Comparison of ENCODE assay signal across 23 mouse cellular contexts in genomic region chr7:127516344-127516743, GRCm38 (mm10). TPM values are rescaled to one million over a fixed set of nuclear protein-coding genes. Genes with fewer than 3 reads are reported as not detected.
DNase-seq lines count a peak whose midpoint lies in the region; ATAC-seq and TF ChIP-seq lines count a peak whose summit lies in the region.
"Had no signal": no experiment of that assay in that cellular context is flagged by ENCODE, and none has a peak within 500 bp of the region (broad histone marks: within the 10 kb centered on the region; RNA-seq: fewer than 3 reads in every experiment).

No protein-coding gene starts in this region.

- peaks cover 11% of the 10 kb centered on the region for H3K4me1 ChIP-seq in heart, embryonic 11.5 days (ENCODE audit: control insufficient read depth, insufficient read depth, low read length)
- H3K4me1 ChIP-seq in ES-E14 (ENCODE audit: control insufficient read depth in 2 of 2, insufficient read depth in 2 of 2, low read length in 2 of 2, poor library complexity in 1 of 2): peaks cover 0 to 5% of the 10 kb centered on the region in 2 experiments; a peak in 3 of 4 replicates

- no peaks in the 10 kb centered on the region for H3K9me3 ChIP-seq in heart, embryonic 11.5 days (replicated peaks; ENCODE audit: control insufficient read depth, low read length)
- H3K9me3 ChIP-seq in ES-E14 (ENCODE audit: control insufficient read depth, insufficient read depth, low read depth, low read length): no peaks in the 10 kb centered on the region
- H3K9me3 ChIP-seq: embryonic facial prominence, embryonic 13.5 days; embryonic facial prominence, embryonic 15.5 days; forebrain, embryonic 10.5 days; forebrain, embryonic 12.5 days; G1E had no signal

- ATAC-seq in heart, embryonic 11.5 days (replicated peaks; ENCODE audit: insufficient number of reproducible peaks, low FRiP score, low TSS enrichment): no peak
- no peak for ATAC-seq in cerebellum, adult (ENCODE audit: insufficient number of reproducible peaks, low FRiP score, low TSS enrichment)
- ATAC-seq: activated CD4-positive, CD25-positive, alpha-beta regulatory T cell, adult 4 months; forebrain, embryonic 14.5 days; forebrain, embryonic 16.5 days; Patski had no signal

- in situ Hi-C loops in ES-E14 (cut with MboI; ENCODE audit: low sequenced_read_pairs in 2 of 2, unreplicated experiment in 2 of 2): no loop called here

- whole genome bisulfite sequencing in heart, embryonic 11.5 days (ENCODE audit: insufficient replicate concordance): 92% methylated on average over 6 of the region's 7 CpGs

- H3K36me3 ChIP-seq in heart, embryonic 11.5 days (ENCODE audit: control insufficient read depth, insufficient read depth, low read length): peaks cover 25% of the 10 kb centered on the region
- peaks cover 23% of the 10 kb centered on the region for H3K36me3 ChIP-seq in ES-E14 (ENCODE audit: control insufficient read depth, insufficient read depth, low read length, poor library complexity, severe bottlenecking)

- no peak overlapping the region for H3K4me3 ChIP-seq in heart, embryonic 11.5 days (ENCODE audit: low read depth, low read length)
- H3K4me3 ChIP-seq in ES-E14 (ENCODE audit: insufficient read depth in 1 of 2, low read depth in 1 of 2, low read length in 2 of 2, poor library complexity in 1 of 2, severe bottlenecking in 1 of 2): no peak overlapping the region
- H3K4me3 ChIP-seq: embryonic facial prominence, embryonic 13.5 days; embryonic facial prominence, embryonic 15.5 days; erythroblast, embryonic 14.5 days; forebrain, embryonic 10.5 days; forebrain, embryonic 12.5 days had no signal

- H3K27ac ChIP-seq in heart, embryonic 11.5 days (ENCODE audit: low read depth, low read length): no peak overlapping the region
- H3K27ac ChIP-seq in ES-E14 (ENCODE audit: insufficient read depth, low read depth, low read length, poor library complexity, severe bottlenecking): no peak overlapping the region; the same call in 1 of the 2 replicates
- H3K27ac ChIP-seq: embryonic facial prominence, embryonic 13.5 days; embryonic facial prominence, embryonic 15.5 days; forebrain, embryonic 10.5 days; forebrain, embryonic 12.5 days had no signal

- H3K9ac ChIP-seq in heart, embryonic 11.5 days (ENCODE audit: low read depth, low read length): no peak overlapping the region
- no peak overlapping the region for H3K9ac ChIP-seq in ES-E14 (ENCODE audit: insufficient read depth, low read depth, low read length, poor library complexity, severe bottlenecking)
- H3K9ac ChIP-seq: embryonic facial prominence, embryonic 13.5 days; embryonic facial prominence, embryonic 15.5 days; forebrain, embryonic 12.5 days had no signal

- no peaks in the 10 kb centered on the region for H3K27me3 ChIP-seq in heart, embryonic 11.5 days (ENCODE audit: control insufficient read depth, insufficient read depth, low read length)
- H3K27me3 ChIP-seq: embryonic facial prominence, embryonic 13.5 days; embryonic facial prominence, embryonic 15.5 days; forebrain, embryonic 12.5 days; Patski had no signal

- DNase-seq in heart, adult 11 months: peak; percentile 79
- DNase-seq in ES-E14 (ENCODE audit: low read depth, low spot score) (peak; percentile 39), ZHBTc4 (ENCODE audit: low read depth, low spot score) (peak; percentile 82)
- no peak for DNase-seq in layer of hippocampus, adult 11-12 months (ENCODE audit: low spot score)
- DNase-seq: adrenal gland, adult 8-10 months; adrenal gland, postnatal 14 days; adrenal gland, postnatal 36 days; embryo, embryonic 11 days had no signal

- no peak overlapping the region for H3K4me2 ChIP-seq in heart, embryonic 11.5 days
- H3K4me2 ChIP-seq: embryonic facial prominence, embryonic 13.5 days; embryonic facial prominence, embryonic 15.5 days; forebrain, embryonic 12.5 days had no signal

TF ChIP-seq in ES-E14, 5 proteins besides CTCF, POLR2A, EP300 and RAD21:
- TF ChIP-seq ZC3H11A (IDR thresholded peaks at IDR 0.05; ENCODE audit: borderline replicate concordance, low read depth, low read length) (no peak), ZNF384 (IDR thresholded peaks at IDR 0.05; ENCODE audit: low read depth, low read length) (peak; percentile 60; the same call in 1 of the 2 replicates)

RNA-seq across cellular contexts. Expression of gene Gm42715, which starts 3.0 kb away (rescaled TPM):
- 9.8 and 12.6 TPM in 2 replicates for polyA plus RNA-seq in heart, embryonic 11.5 days (2014; fragmentation: Nextera tagmentation; extraction: Ambion mirVana)
- 22.7 and 22.9 TPM in 2 replicates for total RNA-seq in ES-E14 (2012; rRNA removed)

RNA-seq across cellular contexts. Expression of gene Srcap, which starts 4.6 kb away (rescaled TPM):
- 36.8 and 46.6 TPM in 2 replicates for polyA plus RNA-seq in heart, embryonic 11.5 days (2014; fragmentation: Nextera tagmentation; extraction: Ambion mirVana)
- total RNA-seq in ES-E14 (2012; rRNA removed): 50.7 and 52.0 TPM in 2 replicates

RNA-seq across cellular contexts. Expression of gene Fbrs, which starts 37.3 kb away (rescaled TPM):
- 9.9 and 11.1 TPM in 2 replicates for polyA plus RNA-seq in heart, embryonic 11.5 days (2014; fragmentation: Nextera tagmentation; extraction: Ambion mirVana)
- total RNA-seq in ES-E14 (2012; rRNA removed): 11.1 and 13.4 TPM in 2 replicates

RNA-seq across cellular contexts. Expression of gene Tmem265, which starts 44.8 kb away (rescaled TPM):
- polyA plus RNA-seq in heart, embryonic 11.5 days (2014; fragmentation: Nextera tagmentation; extraction: Ambion mirVana): 3.0 and 5.6 TPM in 2 replicates
- total RNA-seq in ES-E14 (2012; rRNA removed): 5.0 TPM in 1 of 2 replicates, not detected in the other
- total RNA-seq: adrenal gland, adult 18-20 months; adrenal gland, adult 8-10 months; adrenal gland, postnatal 14 days; adrenal gland, postnatal 36 days had no signal
- polyA plus RNA-seq: C2C12; frontal cortex, adult 2 months; Patski had no signal

RNA-seq across cellular contexts. Expression of gene Phkg2, which starts 56.8 kb away (rescaled TPM):
- polyA plus RNA-seq in heart, embryonic 11.5 days (2014; fragmentation: Nextera tagmentation; extraction: Ambion mirVana): 41.5 and 44.9 TPM in 2 replicates
- 32.1 and 46.1 TPM in 2 replicates for total RNA-seq in ES-E14 (2012; rRNA removed)
